Mouse (Mus musculus): ENCODE data around the gene Prmt7.

GRCm38 (mm10) chr8:106289464-106289863 lies 78.7 kb downstream of the Prmt7 start:
- TF ChIP-seq POLR2A (IDR thresholded peaks at IDR 0.05; ENCODE audit: extremely low read depth, insufficient read depth, low read length) (no peak), CTCF (IDR thresholded peaks at IDR 0.05; ENCODE audit: extremely low read depth, insufficient read depth, low read length) (no peak)

Data from cortical plate, adult 2 months (tissue).